Mouse (Mus musculus) kidney, adult 2 months (tissue): ENCODE results near the gene Dlg3. TPM values are rescaled to one million over a fixed set of nuclear protein-coding genes. Genes with fewer than 3 reads are reported as not detected.

Experiments used
- DNase-seq: peaks from one replicate; pipeline ENCODE4 v3.0.0; 2021
- H3K27ac ChIP-seq: fragments of 200-500 bp; 2 replicates; pipeline ENCODE4 v1.5.1; 2012; ENCODE audit warnings: low read depth, low read length, control low read depth, inconsistent platforms; ENCODE audit not compliant: insufficient read depth
- H3K27me3 ChIP-seq: fragments of 200-500 bp; replicated peaks from 2 replicates; pipeline ENCODE4 v1.6.1; 2012; ENCODE audit warnings: mild to moderate bottlenecking, moderate library complexity, low read length, inconsistent platforms; ENCODE audit not compliant: control insufficient read depth, insufficient read depth
- H3K36me3 ChIP-seq: fragments of 200-500 bp; 2 replicates; pipeline ENCODE4 v1.6.1; 2012; ENCODE audit warnings: mild to moderate bottlenecking, moderate library complexity, low read length, inconsistent platforms; ENCODE audit not compliant: control insufficient read depth, insufficient read depth
- H3K4me1 ChIP-seq: fragments of 200-500 bp; 2 replicates; pipeline ENCODE4 v1.6.1; 2011; ENCODE audit warnings: low read length; ENCODE audit not compliant: control insufficient read depth, insufficient read depth
- H3K4me3 ChIP-seq: fragments of 200-500 bp; 2 replicates; pipeline ENCODE4 v1.5.1; 2011; ENCODE audit warnings: mild to moderate bottlenecking, low read depth, low read length, control low read depth; ENCODE audit not compliant: insufficient read depth
- CTCF ChIP-seq: fragments of 200-500 bp; conservative IDR thresholded peaks from 2 replicates; pipeline ENCODE4 v1.5.1; 2011; ENCODE audit warnings: low read depth, mild to moderate bottlenecking, control low read depth, low read length, moderate library complexity, mixed read lengths; ENCODE audit not compliant: insufficient read depth, insufficient read length
- POLR2A ChIP-seq: fragments of 200-500 bp; IDR thresholded peaks from one replicate; pipeline ENCODE4 v1.6.1; 2011; ENCODE audit warnings: low read depth, low read length, control low read depth
- WGBS: fragments of 180-500 bp; shearing (Covaris S2); methylation state at CpG from one replicate; pipeline ENCODE4 v1.1.7; 2018; 5-methylcytosine and 5-hydroxymethylcytosine counted together
- polyA plus RNA-seq: library from polyadenylated mRNA; depleted of rRNA; stranded (reverse); fragments of >200 nt; gene quantifications from 2 replicates; pipeline ENCODE4 v1.2.3, GENCODE M21; 2012

Gene Dlg3
- polyA plus RNA-seq, 1 experiment: 12.2 TPM

- DNase-seq: peak; percentile 62
- H3K27ac ChIP-seq: peak overlapping the region; percentile 77
- WGBS: 9% methylated on average over 9 of the region's 9 CpGs
- H3K27me3 ChIP-seq: no peaks in the 10 kb centered on the region
- H3K4me3 ChIP-seq: peak overlapping the region; percentile 74
- no peaks in the 10 kb centered on the region for H3K36me3 ChIP-seq
- H3K4me1 ChIP-seq: no peaks in the 10 kb centered on the region; the same call in 1 of the 2 replicates
- TF ChIP-seq POLR2A (no peak), CTCF (peak; percentile 62)
Measured at GRCm38 (mm10) chrX:100776494-100776893, 9.0 kb downstream of the Dlg3 start.

- Histone ChIP-seq H3K27me3 (no peaks in the 10 kb centered on the region), H3K27ac (peak overlapping the region; percentile 88), H3K36me3 (no peaks in the 10 kb centered on the region), H3K4me1 (no peaks in the 10 kb centered on the region; the same call in 1 of the 2 replicates), H3K4me3 (peak overlapping the region; percentile 74)
- WGBS: 4% methylated on average over 18 of the region's 49 CpGs
- peak; percentile 92 for DNase-seq
- TF ChIP-seq POLR2A (no peak), CTCF (no peak)
Measured at GRCm38 (mm10) chrX:100776985-100777654, 9.6 kb downstream of the Dlg3 start.

GRCm38 (mm10) chrX:100777655-100778234 is 10.2 kb downstream of the Dlg3 start:
- Histone ChIP-seq H3K4me1 (no peaks in the 10 kb centered on the region; the same call in 1 of the 2 replicates), H3K27ac (peak overlapping the region; percentile 88), H3K27me3 (no peaks in the 10 kb centered on the region), H3K4me3 (peak overlapping the region; percentile 74), H3K36me3 (no peaks in the 10 kb centered on the region)
- WGBS: 13% methylated on average over 10 of the region's 10 CpGs
- TF ChIP-seq CTCF (no peak), POLR2A (no peak)
- DNase-seq: no peak

- H3K36me3 ChIP-seq: no peaks in the 10 kb centered on the region
- no peak for TF ChIP-seq POLR2A
- no peak for TF ChIP-seq CTCF
- no peaks in the 10 kb centered on the region for H3K27me3 ChIP-seq
- no peaks in the 10 kb centered on the region; the same call in 1 of the 2 replicates for H3K4me1 ChIP-seq
- WGBS: 50% methylated on average over 5 of the region's 5 CpGs
- H3K27ac ChIP-seq: no peak overlapping the region
- H3K4me3 ChIP-seq: no peak overlapping the region; the same call in 1 of the 2 replicates
- no peak for DNase-seq
Measured at GRCm38 (mm10) chrX:100778397-100778796, 10.9 kb downstream of the Dlg3 start.

GRCm38 (mm10) chrX:100789322-100789721 is 21.8 kb downstream of the Dlg3 start:
- Histone ChIP-seq H3K36me3 (no peaks in the 10 kb centered on the region), H3K4me3 (no peak overlapping the region), H3K27ac (no peak overlapping the region), H3K27me3 (no peaks in the 10 kb centered on the region), H3K4me1 (no peaks in the 10 kb centered on the region; the same call in 1 of the 2 replicates)
- DNase-seq: no peak
- TF ChIP-seq POLR2A: no peak
- TF ChIP-seq CTCF: no peak
- 90% methylated on average over 4 of the region's 4 CpGs for WGBS

GRCm38 (mm10) chrX:100796041-100796740 is 28.7 kb downstream of the Dlg3 start:
- H3K27ac ChIP-seq: peak overlapping the region; percentile 23; the same call in 1 of the 2 replicates

GRCm38 (mm10) chrX:100796741-100797090 is 29.2 kb downstream of the Dlg3 start:
- Histone ChIP-seq H3K27ac (no peak overlapping the region), H3K36me3 (no peaks in the 10 kb centered on the region), H3K4me3 (no peak overlapping the region), H3K27me3 (no peaks in the 10 kb centered on the region), H3K4me1 (peaks cover 8% of the 10 kb centered on the region; the same call in 1 of the 2 replicates)
- no peak for TF ChIP-seq POLR2A
- TF ChIP-seq CTCF: no peak
- WGBS: 93% methylated on average over 3 of the region's 3 CpGs
- DNase-seq: no peak

More at GRCm38 (mm10) chrX:100796041-100796740, 28.7 kb downstream of the Dlg3 start:
- TF ChIP-seq CTCF (no peak), POLR2A (no peak)
- Histone ChIP-seq H3K4me1 (peaks cover 7% of the 10 kb centered on the region; the same call in 1 of the 2 replicates), H3K36me3 (no peaks in the 10 kb centered on the region), H3K27me3 (no peaks in the 10 kb centered on the region), H3K4me3 (no peak overlapping the region)
- no peak for DNase-seq
- 55% methylated on average over 6 of the region's 6 CpGs for WGBS
